Mouse (Mus musculus) MN1 (cell line): ENCODE results near the gene Ubxn10.

Experiments
- DNase-seq: peaks from one replicate; pipeline ENCODE4 v3.0.0-alpha.2; 2016; ENCODE audit warnings: low spot score

Gene Ubxn10

GRCm38 (mm10) chr4:138729018-138729703 lies 7.8 kb downstream of the Ubxn10 start:
- DNase-seq = peak; percentile 63

GRCm38 (mm10) chr4:138725751-138726150 lies 11.2 kb downstream of the Ubxn10 start:
- no peak for DNase-seq

- DNase-seq = peak; percentile 86
Measured at GRCm38 (mm10) chr4:138725127-138725461, 11.9 kb downstream of the Ubxn10 start.

- DNase-seq = no peak
Measured at GRCm38 (mm10) chr4:138724354-138725126, 12.4 kb downstream of the Ubxn10 start, which contains the start of gene Pla2g2c. TSS of gene Pla2g2c (plus strand) at chr4:138724792.

GRCm38 (mm10) chr4:138723493-138724281 lies 13.3 kb downstream of the Ubxn10 start:
- peak; percentile 52 for DNase-seq

GRCm38 (mm10) chr4:138719264-138719596 lies 17.7 kb downstream of the Ubxn10 start:
- no peak for DNase-seq

GRCm38 (mm10) chr4:138718586-138719263 lies 18.2 kb downstream of the Ubxn10 start:
- DNase-seq = no peak

- DNase-seq = no peak
Measured at GRCm38 (mm10) chr4:138716697-138717096, 20.3 kb downstream of the Ubxn10 start.

- no peak for DNase-seq
Measured at GRCm38 (mm10) chr4:138714186-138714585, 22.8 kb downstream of the Ubxn10 start.

- no peak for DNase-seq
Measured at GRCm38 (mm10) chr4:138712621-138713020, 24.3 kb downstream of the Ubxn10 start.

- no peak for DNase-seq
Measured at GRCm38 (mm10) chr4:138712096-138712495, 24.9 kb downstream of the Ubxn10 start.

- DNase-seq = no peak
Measured at GRCm38 (mm10) chr4:138711051-138711820, 25.7 kb downstream of the Ubxn10 start.

- peak; percentile 39 for DNase-seq
Measured at GRCm38 (mm10) chr4:138710633-138711032, 26.3 kb downstream of the Ubxn10 start.

- DNase-seq = peak; percentile 33
Measured at GRCm38 (mm10) chr4:138709944-138710343, 27.0 kb downstream of the Ubxn10 start.

- no peak for DNase-seq
Measured at GRCm38 (mm10) chr4:138709246-138709645, 27.7 kb downstream of the Ubxn10 start.

- DNase-seq = peak; percentile 82
Measured at GRCm38 (mm10) chr4:138708636-138709035, 28.3 kb downstream of the Ubxn10 start.

- no peak for DNase-seq
Measured at GRCm38 (mm10) chr4:138706620-138707019, 30.3 kb downstream of the Ubxn10 start.

- no peak for DNase-seq
Measured at GRCm38 (mm10) chr4:138704169-138704568, 32.8 kb downstream of the Ubxn10 start.

- no peak for DNase-seq
Measured at GRCm38 (mm10) chr4:138703591-138703990, 33.4 kb downstream of the Ubxn10 start.

GRCm38 (mm10) chr4:138702528-138702927 lies 34.4 kb downstream of the Ubxn10 start:
- no peak for DNase-seq

- DNase-seq = no peak
Measured at GRCm38 (mm10) chr4:138702031-138702430, 34.9 kb downstream of the Ubxn10 start.
